ENCODE assay signal across 20 mouse cellular contexts in genomic region chr3:101143465-101143864, GRCm38 (mm10).
"Had no signal": no experiment of that assay in that cellular context is flagged by ENCODE, and none has a peak within 500 bp of the region (broad histone marks: within the 10 kb centered on the region; RNA-seq: fewer than 3 reads in every experiment).

No protein-coding gene starts in this region.

- H3K4me3 ChIP-seq: heart, embryonic 13.5 days; heart, embryonic 15.5 days; hindbrain, embryonic 13.5 days; hindbrain, embryonic 15.5 days; layer of hippocampus, adult 2 months; limb, embryonic 10.5 days; limb, embryonic 12.5 days; liver, embryonic 13.5 days had no signal

- H3K27ac ChIP-seq: heart, embryonic 13.5 days; heart, embryonic 15.5 days; layer of hippocampus, adult 2 months; limb, embryonic 12.5 days; liver, embryonic 13.5 days had no signal

- DNase-seq: forebrain, postnatal 0 days; gastrocnemius, postnatal 14 days; gastrocnemius, postnatal 36 days; heart, adult 18-20 months; heart, postnatal 14 days; heart, postnatal 36 days; kidney, adult 11 months; kidney, adult 2 months; kidney, postnatal 10 days; kidney, postnatal 25 days; kidney, postnatal 4 days; liver; liver, embryonic 13.5 days had no signal

- ATAC-seq: forebrain, postnatal 0 days had no signal
